Mouse (Mus musculus) left cerebral cortex, adult 11 months (tissue): Measurements from ENCODE around the gene Znhit1.

Source experiments
- DNase-seq: peaks from one replicate; pipeline ENCODE4 v3.0.0; 2022; ENCODE audit warnings: low spot score

The Znhit1 gene

GRCm38 (mm10) chr5:136987934-136988271, at the start of gene Znhit1:
Gene Znhit1, minus strand, starts transcription at chr5:136988021.
- no peak for DNase-seq

DNA sequence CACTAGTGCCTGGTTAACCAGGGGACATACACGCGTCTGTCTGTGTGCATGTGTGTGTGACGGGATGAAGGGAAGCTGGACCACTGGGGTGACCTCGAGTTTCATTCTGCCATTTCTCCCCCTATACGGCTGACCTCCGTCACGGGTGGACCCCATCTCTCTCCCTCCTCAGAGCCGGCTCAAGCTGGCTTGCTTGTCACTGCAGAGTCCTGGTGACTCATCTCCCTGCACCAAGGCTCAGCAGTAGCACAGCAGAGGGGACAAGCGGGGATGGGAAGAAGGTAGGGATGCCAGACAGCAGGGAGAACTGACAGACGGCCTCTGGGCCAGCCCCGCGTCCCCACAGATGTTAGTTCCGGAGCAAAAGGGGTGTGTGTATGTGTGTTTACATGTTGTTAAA, 48.4 kb upstream of the Znhit1 start:
- no peak for DNase-seq

DNA sequence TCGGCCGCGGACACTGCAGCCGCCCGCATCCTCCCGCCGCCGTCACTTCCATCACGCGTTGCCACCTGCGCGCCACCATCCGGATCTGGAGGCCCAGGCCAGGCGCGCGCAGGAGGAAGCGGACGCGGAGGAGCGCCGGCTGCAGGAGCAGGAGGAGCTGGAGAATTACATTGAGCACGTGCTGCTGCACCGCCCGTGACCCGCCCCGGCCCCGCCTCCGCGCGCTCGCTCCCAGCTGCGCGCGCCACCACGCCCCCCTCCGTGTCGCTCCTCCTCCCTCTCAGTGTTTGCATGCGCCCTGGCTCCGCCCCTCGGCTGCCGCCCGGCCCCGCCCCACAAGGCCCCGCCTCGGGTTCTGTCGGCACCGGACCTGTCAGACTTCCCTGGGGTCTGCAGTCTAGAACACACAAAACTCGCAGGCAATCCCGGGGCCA, 44.8 kb upstream of the Znhit1 start:
- DNase-seq: peak; percentile 68

GRCm38 (mm10) chr5:137032033-137032421, 44.2 kb upstream of the Znhit1 start:
- DNase-seq: no peak

DNA sequence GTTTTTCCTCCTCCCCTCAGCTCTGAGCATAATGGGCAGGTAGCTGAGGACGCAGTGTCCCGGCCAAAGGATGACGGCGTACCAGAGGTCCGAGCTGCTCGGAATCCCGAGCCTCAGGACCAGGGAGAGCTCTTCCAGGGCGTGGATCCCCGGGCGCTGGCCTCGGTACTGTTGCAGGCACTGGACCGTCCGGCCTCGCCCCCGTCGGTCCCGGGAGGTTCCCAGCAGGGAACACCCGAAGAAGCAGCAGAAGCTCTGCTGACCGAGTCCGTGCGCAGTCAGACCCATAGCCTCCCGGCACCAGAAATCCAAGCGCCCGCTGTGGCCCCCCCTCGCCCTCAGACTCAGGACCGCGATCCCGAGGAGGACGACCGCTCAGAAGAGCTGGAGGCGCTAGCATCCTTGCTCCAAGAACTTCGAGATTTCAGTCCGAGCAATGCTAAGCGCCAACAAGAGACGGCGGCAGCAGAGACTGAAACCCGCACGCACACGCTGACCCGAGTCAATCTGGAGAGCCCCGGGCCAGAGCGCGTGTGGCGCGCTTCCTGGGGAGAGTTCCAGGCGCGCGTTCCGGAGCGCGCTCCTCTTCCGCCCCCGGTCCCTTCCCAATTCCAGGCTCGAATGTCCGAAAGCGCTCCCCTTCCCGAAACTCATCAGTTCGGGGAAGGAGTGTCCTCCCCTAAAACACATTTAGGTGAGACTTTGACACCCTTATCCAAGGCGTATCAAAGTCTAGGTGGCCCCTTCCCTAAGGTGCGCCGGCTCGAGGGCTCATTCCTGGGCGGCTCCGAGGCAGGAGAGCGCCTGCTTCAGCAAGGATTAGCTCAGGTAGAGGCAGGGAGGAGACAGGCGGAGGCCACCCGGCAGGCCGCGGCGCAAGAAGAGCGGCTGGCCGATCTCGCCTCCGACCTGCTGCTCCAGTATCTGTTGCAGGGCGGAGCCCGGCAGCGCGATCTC, 43.5 kb upstream of the Znhit1 start:
- no peak for DNase-seq

GRCm38 (mm10) chr5:137030416-137030810, 42.6 kb upstream of the Znhit1 start:
- no peak for DNase-seq

DNA sequence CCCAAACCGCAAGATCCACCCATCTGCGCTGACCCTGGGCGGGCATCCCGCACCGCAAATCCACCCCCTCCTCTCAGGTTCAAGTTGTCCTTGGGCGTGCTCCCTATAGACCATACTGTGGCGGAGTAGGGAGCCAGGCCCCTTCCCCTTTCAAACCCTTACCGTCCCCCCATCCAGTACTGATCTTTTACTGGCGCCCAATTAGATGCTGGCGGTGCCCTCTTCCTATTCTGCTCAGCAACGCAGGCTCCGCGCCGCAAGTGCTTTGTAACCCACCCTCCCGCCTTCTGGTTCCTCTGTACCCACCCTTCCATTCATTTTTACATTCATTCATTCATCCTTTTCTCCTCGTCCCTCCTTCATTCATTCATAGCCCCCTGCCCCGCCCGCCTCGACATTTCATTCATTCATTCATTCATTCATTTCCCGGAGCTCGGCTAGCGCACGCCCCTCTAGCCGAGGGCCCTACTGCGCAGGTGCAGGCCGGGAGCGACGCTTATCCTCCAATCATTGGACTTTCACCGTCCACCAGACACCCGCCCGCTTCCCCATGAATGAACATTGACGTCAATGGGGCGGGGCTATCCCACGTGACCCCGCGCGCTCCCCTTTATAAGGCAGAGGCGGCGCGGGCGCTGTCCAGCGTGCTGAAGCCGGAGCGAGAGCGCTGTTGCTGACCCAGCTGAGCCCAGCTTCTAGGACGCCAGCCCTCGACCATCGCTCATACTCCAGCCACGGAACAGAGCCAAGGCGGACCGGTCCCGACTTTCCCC, 42.0 kb upstream of the Znhit1 start:
- DNase-seq: peak; percentile 90

DNA sequence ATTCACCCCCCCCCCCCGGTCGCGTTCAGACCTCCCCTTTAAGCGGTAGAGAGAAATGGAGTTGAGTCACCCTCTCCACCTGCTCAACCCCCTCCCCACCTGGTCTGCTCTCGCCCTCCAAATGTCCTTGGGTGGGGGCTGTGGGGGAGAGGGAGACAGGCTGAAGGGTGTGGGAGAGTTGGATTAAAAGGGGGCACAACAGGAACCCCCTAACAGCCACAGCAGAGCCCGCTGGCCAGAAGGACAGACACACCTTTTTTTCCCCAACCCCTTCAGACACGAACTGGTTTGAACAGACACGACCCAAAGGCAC, 41.4 kb upstream of the Znhit1 start:
- DNase-seq: no peak

DNA sequence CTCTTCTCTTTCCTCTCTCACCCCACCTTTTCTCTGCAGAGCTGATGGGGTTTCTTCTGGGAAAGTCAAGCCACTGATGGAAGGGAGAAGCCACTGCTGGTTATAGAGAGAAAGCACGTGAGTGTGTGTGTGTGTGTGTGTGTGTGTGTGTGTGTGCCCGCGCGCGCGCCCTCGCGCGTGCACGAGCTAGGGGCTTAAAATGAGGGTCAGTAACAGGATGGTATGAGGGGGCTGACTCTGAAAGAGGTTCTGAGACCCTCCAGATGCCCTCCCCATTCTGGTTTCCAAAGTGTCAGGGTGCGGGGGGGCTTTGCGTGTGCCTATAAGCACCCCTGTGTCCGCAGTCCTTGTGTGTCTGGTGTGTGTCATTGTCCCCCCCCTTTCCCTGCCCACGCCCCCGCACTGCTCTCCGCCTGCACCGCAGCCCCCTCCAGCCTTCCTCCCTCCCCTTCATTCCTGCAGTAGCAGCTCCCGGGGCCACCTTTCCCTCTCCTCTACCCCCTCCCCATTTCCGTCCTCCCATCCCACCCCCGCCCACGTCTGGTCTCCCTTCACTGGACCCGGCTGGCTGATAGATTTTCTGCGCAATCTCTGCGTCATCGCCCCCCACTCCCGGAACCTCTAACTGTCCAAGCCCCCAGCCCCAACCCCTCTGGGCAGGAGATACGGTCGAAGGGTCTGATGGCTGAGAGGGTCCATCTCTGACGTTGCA, 40.9 kb upstream of the Znhit1 start:
- no peak for DNase-seq

GRCm38 (mm10) chr5:137026092-137026491, 38.3 kb upstream of the Znhit1 start, which contains the start of gene Vgf:
Gene Vgf, plus strand, starts transcription at chr5:137026392.
- no peak for DNase-seq

DNA sequence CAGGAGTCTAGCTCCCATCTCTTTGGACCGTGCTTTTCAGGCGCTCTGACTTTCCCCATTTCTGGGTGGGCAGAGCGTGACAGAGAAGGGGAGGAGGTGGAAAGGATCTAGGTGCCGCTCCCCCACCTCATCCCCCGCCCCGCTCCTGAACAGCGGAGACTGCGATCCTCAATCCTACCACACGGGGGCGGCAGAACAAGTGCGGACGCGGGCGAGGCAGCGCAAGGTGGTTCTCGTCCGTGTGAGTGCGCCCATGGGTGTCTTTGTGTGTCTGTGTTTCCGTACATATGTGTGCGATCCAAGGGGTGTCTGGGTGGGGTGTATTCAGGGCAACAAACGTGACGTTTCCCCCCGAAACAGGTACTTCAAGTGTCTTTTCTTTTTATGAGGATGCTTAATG, 37.3 kb upstream of the Znhit1 start:
- no peak for DNase-seq

DNA sequence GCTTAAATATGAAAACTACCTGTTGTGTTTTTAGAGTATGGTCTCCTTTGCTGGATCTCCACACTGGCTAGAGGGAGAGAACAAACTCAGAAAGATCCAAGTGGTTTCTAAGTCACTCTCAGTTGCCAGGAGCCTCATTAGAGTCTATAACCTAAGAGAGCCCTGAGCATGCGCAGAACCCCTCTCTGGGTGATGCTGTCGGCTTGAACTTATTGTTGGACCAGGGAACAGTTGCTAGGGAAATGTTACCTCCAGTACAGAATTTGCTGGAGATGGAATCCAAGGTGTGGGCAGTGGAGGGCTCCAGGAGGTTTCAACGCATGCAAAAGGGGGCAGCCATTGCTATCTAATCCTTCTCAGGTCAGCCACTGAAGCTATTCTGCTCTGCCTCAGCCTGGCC, 36.5 kb upstream of the Znhit1 start:
- DNase-seq: no peak

GRCm38 (mm10) chr5:137015913-137016312, 28.1 kb upstream of the Znhit1 start:
- no peak for DNase-seq

DNA sequence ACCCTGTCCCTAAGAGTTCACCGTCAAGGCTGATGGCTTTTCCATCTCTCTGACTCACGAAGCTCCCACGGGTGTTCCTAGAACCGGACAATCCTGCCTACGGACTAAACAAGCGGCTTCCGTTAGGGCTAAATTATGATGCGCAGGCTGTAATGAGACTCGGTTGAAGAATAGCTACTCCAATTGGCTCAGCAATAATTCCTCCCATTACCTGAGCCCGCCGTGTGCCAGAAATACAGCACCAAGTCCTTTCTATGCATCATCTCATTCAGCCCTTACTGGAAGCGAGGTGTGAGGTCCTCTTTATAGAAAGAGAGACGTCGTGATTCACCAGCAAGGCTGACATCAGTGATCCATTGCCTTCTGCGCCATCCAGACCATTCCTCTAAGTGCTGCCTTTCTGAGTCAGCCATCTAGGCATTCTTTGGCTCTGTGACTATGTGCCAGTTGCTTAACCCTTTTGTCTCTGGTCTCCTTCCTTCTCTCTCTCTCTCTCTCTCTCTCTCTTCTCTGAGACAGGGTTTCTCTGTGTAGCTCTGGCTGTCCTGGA, 24.7 kb upstream of the Znhit1 start:
- no peak for DNase-seq

DNA sequence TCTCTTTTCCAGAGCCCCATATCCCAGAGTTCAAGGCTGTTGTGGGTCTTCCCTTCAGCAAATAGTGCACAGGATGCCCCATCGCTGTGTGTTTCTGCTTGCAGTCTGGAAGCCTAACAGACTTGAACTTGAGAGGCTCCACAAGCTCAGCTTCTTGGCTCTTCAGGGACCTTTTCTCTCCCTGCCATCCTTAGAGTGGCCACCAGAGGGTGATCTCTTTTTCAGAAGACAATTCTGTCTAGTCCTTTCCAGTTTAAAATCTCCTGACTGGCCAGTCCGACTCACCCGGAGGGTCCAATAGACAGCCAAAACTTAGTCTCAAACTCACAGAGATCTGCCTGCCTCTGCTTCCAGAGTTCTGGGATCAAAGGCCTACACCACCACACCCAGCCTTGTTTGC, 22.2 kb upstream of the Znhit1 start:
- DNase-seq: no peak

DNA sequence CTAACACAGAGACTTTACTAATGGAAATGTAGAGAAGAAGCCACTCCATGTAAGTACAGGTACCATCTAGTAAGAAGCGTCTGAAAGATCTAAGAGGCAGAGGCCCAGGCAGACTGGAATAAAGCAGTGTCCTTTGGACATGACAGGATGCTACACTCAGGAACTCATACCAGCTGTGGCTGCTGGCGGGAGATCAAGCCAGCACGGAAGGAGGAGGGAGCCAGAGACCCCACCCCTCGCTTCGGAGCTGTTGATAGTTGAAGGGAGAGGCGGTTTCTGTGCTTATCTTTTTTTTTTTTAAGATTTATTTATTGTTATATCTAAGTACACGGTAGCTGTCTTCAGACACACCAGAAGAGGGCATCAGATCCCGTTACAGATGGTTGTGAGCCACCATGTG, 19.5 kb upstream of the Znhit1 start:
- DNase-seq: no peak

- DNase-seq: no peak
Observed at GRCm38 (mm10) chr5:137000612-137001011, 12.8 kb upstream of the Znhit1 start.

DNA sequence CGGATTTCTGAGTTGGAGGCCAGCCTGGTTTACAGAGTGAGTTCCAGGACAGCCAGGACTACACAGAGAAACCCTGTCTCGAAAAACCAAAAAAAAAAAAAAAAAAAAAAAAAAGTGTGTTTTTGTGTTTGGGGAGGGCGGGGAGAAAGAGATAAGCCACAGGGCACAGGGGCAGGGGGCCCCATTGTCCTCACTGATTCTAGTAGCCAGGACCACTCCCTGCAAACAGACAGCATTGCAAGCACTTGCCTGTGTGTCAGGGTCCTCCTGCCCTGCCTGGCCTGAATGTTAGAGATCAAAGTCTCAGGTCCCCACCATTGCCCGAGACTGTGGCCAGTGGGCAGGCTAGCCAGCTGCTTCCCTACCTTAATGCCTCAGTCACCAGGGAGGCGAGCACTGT, 11.6 kb upstream of the Znhit1 start:
- no peak for DNase-seq

DNA sequence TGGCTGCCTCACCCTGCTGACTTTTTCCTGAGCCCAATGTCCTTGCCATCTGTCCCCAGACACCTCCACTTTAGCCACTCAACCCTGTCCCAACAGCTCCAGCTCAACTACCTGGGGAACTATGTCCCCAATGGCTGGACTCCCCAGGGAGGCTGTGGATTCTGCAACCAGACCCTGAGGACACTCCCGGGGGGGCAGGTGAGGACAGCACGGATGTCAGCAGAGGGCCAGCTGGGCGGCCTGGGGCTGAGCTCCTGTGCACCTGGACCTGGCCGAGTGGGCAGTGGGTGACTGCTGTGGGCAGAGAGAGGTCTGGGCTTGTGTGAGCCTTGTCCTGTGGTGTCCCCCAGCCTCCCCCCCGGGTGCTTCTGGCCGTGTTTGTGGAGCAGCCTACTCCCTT, 2.0 kb upstream of the Znhit1 start:
- DNase-seq: no peak

GRCm38 (mm10) chr5:136988420-136988819, 599 bp upstream of the Znhit1 start:
- DNase-seq: no peak

GRCm38 (mm10) chr5:136987138-136987933, 485 bp downstream of the Znhit1 start:
- DNase-seq: peak; percentile 77
